Mouse (Mus musculus) forebrain, embryonic 11.5 days (tissue): ENCODE results near the gene Cd82. TPM values are rescaled to one million over a fixed set of nuclear protein-coding genes. Genes with fewer than 3 reads are reported as not detected.

Source experiments
- ATAC-seq: fragments of 200-750 bp; cut with Nextera tagmentation; replicated peaks from 2 replicates; pipeline ENCODE4 v1.8.0; 2017; ENCODE audit warnings: moderate TSS enrichment; ENCODE audit not compliant: low FRiP score
- DNase-seq: peaks from one replicate; pipeline ENCODE4 v3.0.0-alpha.2; 2017; ENCODE audit warnings: low spot score
- H3K27ac ChIP-seq: fragments of 300-500 bp; sonication (generic); 2 replicates; pipeline ENCODE4 v1.5.1; 2014; ENCODE audit warnings: low read depth, low read length
- H3K27me3 ChIP-seq: fragments of 300-500 bp; sonication (generic); 2 replicates; pipeline ENCODE4 v1.6.1; 2014; ENCODE audit warnings: mild to moderate bottlenecking, low read length, mixed read lengths; ENCODE audit not compliant: control insufficient read depth, insufficient read depth
- H3K36me3 ChIP-seq: fragments of 300-500 bp; sonication (generic); 2 replicates; pipeline ENCODE4 v1.6.1; 2014; ENCODE audit warnings: mild to moderate bottlenecking, low read length, moderate library complexity, mixed read lengths; ENCODE audit not compliant: control insufficient read depth, insufficient read depth
- H3K4me1 ChIP-seq: fragments of 300-500 bp; sonication (generic); replicated peaks from 2 replicates; pipeline ENCODE4 v1.6.1; 2014; ENCODE audit warnings: low read length, mixed read lengths; ENCODE audit not compliant: control insufficient read depth, insufficient read depth
- H3K4me2 ChIP-seq: fragments of 300-500 bp; sonication (generic); 2 replicates; pipeline ENCODE4 v1.6.1; 2014; ENCODE audit warnings: low read depth, mild to moderate bottlenecking, low read length, moderate library complexity, mixed read lengths; ENCODE audit not compliant: severe bottlenecking
- H3K4me3 ChIP-seq: fragments of 300-500 bp; sonication (generic); 2 replicates; pipeline ENCODE4 v1.5.1; 2014; ENCODE audit warnings: low read depth, low read length
- H3K9ac ChIP-seq: fragments of 300-500 bp; sonication (generic); 2 replicates; pipeline ENCODE4 v1.6.1; 2014; ENCODE audit warnings: low read length
- H3K9me3 ChIP-seq: fragments of 300-500 bp; sonication (generic); 2 replicates; pipeline ENCODE4 v1.6.1; 2016; ENCODE audit warnings: low read length, mixed read lengths; ENCODE audit not compliant: control insufficient read depth
- WGBS: fragments of 180-500 bp; shearing (Covaris S2); extraction: QIAGEN DNeasy Blood & Tissue Kit; methylation state at CpG from one replicate; pipeline ENCODE4 v1.1.7; 2014; 5-methylcytosine and 5-hydroxymethylcytosine counted together
- polyA plus RNA-seq: library from polyadenylated mRNA; unstranded; fragments of >200 nt; fragmentation: Nextera tagmentation; extraction: Ambion mirVana; gene quantifications from 2 replicates; pipeline ENCODE4 v1.2.1, GENCODE M21; 2014

The Cd82 gene
- polyA plus RNA-seq, 1 experiment from 2014 or later, result 4.5 TPM

- no peaks in the 10 kb centered on the region for H3K9me3 ChIP-seq
- H3K4me2 ChIP-seq, result no peak overlapping the region
- peaks cover 5% of the 10 kb centered on the region; the same call in 1 of the 2 replicates for H3K4me1 ChIP-seq
- H3K27ac ChIP-seq, result no peak overlapping the region
- H3K9ac ChIP-seq, result no peak overlapping the region
- no peak overlapping the region for H3K4me3 ChIP-seq
- no peaks in the 10 kb centered on the region for H3K36me3 ChIP-seq
- 77% methylated on average over 7 of the region's 7 CpGs for WGBS
- no peak for DNase-seq
- H3K27me3 ChIP-seq, result peaks cover 9% of the 10 kb centered on the region
- no peak for ATAC-seq
These were observed 3.6 kb downstream of the Cd82 start for GRCm38 (mm10) chr2:93459208-93459920.

GRCm38 (mm10) chr2:93458332-93459207 lies 4.4 kb downstream of the Cd82 start:
- 76% methylated on average over 8 of the region's 8 CpGs for WGBS
- Histone ChIP-seq H3K27ac (no peak overlapping the region), H3K4me3 (no peak overlapping the region), H3K4me1 (peaks cover 5% of the 10 kb centered on the region; the same call in 1 of the 2 replicates), H3K9me3 (no peaks in the 10 kb centered on the region), H3K27me3 (peaks cover 9% of the 10 kb centered on the region), H3K36me3 (no peaks in the 10 kb centered on the region), H3K4me2 (no peak overlapping the region), H3K9ac (no peak overlapping the region)
- DNase-seq (no peak), ATAC-seq (no peak)

- DNase-seq (no peak), ATAC-seq (no peak)
- Histone ChIP-seq H3K9me3 (no peaks in the 10 kb centered on the region), H3K27ac (no peak overlapping the region), H3K36me3 (no peaks in the 10 kb centered on the region), H3K4me1 (peaks cover 5% of the 10 kb centered on the region; the same call in 1 of the 2 replicates), H3K4me2 (no peak overlapping the region), H3K9ac (no peak overlapping the region), H3K4me3 (no peak overlapping the region), H3K27me3 (peaks cover 9% of the 10 kb centered on the region)
- 78% methylated on average over 6 of the region's 6 CpGs for WGBS
These were observed 5.4 kb downstream of the Cd82 start for GRCm38 (mm10) chr2:93457426-93458130.

GRCm38 (mm10) chr2:93456140-93456539 lies 6.8 kb downstream of the Cd82 start:
- H3K27ac ChIP-seq, result no peak overlapping the region
- peaks cover 4% of the 10 kb centered on the region for H3K27me3 ChIP-seq
- no peak overlapping the region for H3K4me3 ChIP-seq
- DNase-seq (no peak), ATAC-seq (no peak)
- H3K4me2 ChIP-seq, result no peak overlapping the region
- H3K4me1 ChIP-seq, result no peaks in the 10 kb centered on the region
- no peaks in the 10 kb centered on the region for H3K36me3 ChIP-seq
- H3K9me3 ChIP-seq, result no peaks in the 10 kb centered on the region
- 68% methylated on average over 3 of the region's 3 CpGs for WGBS
- no peak overlapping the region for H3K9ac ChIP-seq

- ATAC-seq, result no peak
- no peaks in the 10 kb centered on the region for H3K4me1 ChIP-seq
- H3K9ac ChIP-seq, result no peak overlapping the region
- H3K36me3 ChIP-seq, result no peaks in the 10 kb centered on the region
- H3K4me3 ChIP-seq, result no peak overlapping the region
- no peaks in the 10 kb centered on the region for H3K9me3 ChIP-seq
- WGBS, result 79% methylated on average over 3 of the region's 3 CpGs
- no peak overlapping the region for H3K27ac ChIP-seq
- no peaks in the 10 kb centered on the region for H3K27me3 ChIP-seq
- no peak overlapping the region for H3K4me2 ChIP-seq
- DNase-seq, result no peak
These were observed 7.9 kb downstream of the Cd82 start for GRCm38 (mm10) chr2:93454817-93455591.

GRCm38 (mm10) chr2:93454334-93454733 lies 8.6 kb downstream of the Cd82 start:
- no peak for ATAC-seq
- no peak overlapping the region for H3K27ac ChIP-seq
- no peak overlapping the region for H3K4me2 ChIP-seq
- no peaks in the 10 kb centered on the region for H3K36me3 ChIP-seq
- H3K9me3 ChIP-seq, result no peaks in the 10 kb centered on the region
- no peak overlapping the region for H3K4me3 ChIP-seq
- no peaks in the 10 kb centered on the region for H3K4me1 ChIP-seq
- 83% methylated on average over 10 of the region's 10 CpGs for WGBS
- H3K9ac ChIP-seq, result no peak overlapping the region
- no peak for DNase-seq
- H3K27me3 ChIP-seq, result no peaks in the 10 kb centered on the region

- H3K9ac ChIP-seq, result no peak overlapping the region
- H3K27ac ChIP-seq, result no peak overlapping the region
- no peak overlapping the region for H3K4me2 ChIP-seq
- no peaks in the 10 kb centered on the region for H3K36me3 ChIP-seq
- ATAC-seq, result no peak
- no peaks in the 10 kb centered on the region for H3K4me1 ChIP-seq
- no peaks in the 10 kb centered on the region for H3K27me3 ChIP-seq
- DNase-seq, result no peak
- WGBS, result 80% methylated on average over 4 of the region's 4 CpGs
- no peaks in the 10 kb centered on the region for H3K9me3 ChIP-seq
- H3K4me3 ChIP-seq, result no peak overlapping the region
These were observed 9.9 kb downstream of the Cd82 start for GRCm38 (mm10) chr2:93453046-93453445.

- H3K4me3 ChIP-seq, result no peak overlapping the region
- H3K27me3 ChIP-seq, result no peaks in the 10 kb centered on the region
- H3K36me3 ChIP-seq, result no peaks in the 10 kb centered on the region
- H3K4me1 ChIP-seq, result no peaks in the 10 kb centered on the region
- H3K27ac ChIP-seq, result no peak overlapping the region
- H3K4me2 ChIP-seq, result no peak overlapping the region
- 89% methylated on average over 4 of the region's 4 CpGs for WGBS
- no peak overlapping the region for H3K9ac ChIP-seq
- H3K9me3 ChIP-seq, result no peaks in the 10 kb centered on the region
- ATAC-seq (no peak), DNase-seq (no peak)
These were observed 10.4 kb downstream of the Cd82 start for GRCm38 (mm10) chr2:93452506-93452905.
